Mouse (Mus musculus): ENCODE measurements around the gene Gm6351. TPM values are rescaled to one million over a fixed set of nuclear protein-coding genes. Genes with fewer than 3 reads are reported as not detected.
"Not testable (repeated sequence)": the region's sequence is repeated elsewhere in the genome, so short reads cannot be mapped to it uniquely, and the experiment has no call there.

Gene Gm6351
- polyA plus RNA-seq (2014; fragmentation: Nextera tagmentation; extraction: Ambion mirVana) = not detected in 2 replicates

GRCm38 (mm10) chr5:94076085-94076484 lies at the start of gene Gm6351:
Gene Gm6351 (plus strand): TSS chr5:94076385.
- H3K27ac ChIP-seq (replicated peaks in 1 of 2; ENCODE audit: control insufficient read depth in 1 of 2, insufficient read depth in 1 of 2, low read depth in 2 of 2, low read length in 2 of 2); H3K9me3 ChIP-seq (ENCODE audit: control insufficient read depth, low read length); H3K4me3 ChIP-seq (ENCODE audit: control insufficient read depth in 1 of 2, insufficient read depth in 1 of 2, low read depth in 1 of 2, low read length in 2 of 2); H3K36me3 ChIP-seq (ENCODE audit: control insufficient read depth, insufficient read depth, low read length); H3K4me2 ChIP-seq (ENCODE audit: low read length); H3K27me3 ChIP-seq (ENCODE audit: control insufficient read depth, insufficient read depth, low read length); ATAC-seq (ENCODE audit: insufficient number of reproducible peaks, insufficient read depth, low FRiP score, low read depth); H3K9ac ChIP-seq (ENCODE audit: low read length); H3K4me1 ChIP-seq (ENCODE audit: control insufficient read depth in 2 of 2, insufficient read depth in 2 of 2, low read length in 2 of 2): not testable (repeated sequence)
- WGBS = no CpG with 5 or more reads among the region's 3 CpGs

DNA sequence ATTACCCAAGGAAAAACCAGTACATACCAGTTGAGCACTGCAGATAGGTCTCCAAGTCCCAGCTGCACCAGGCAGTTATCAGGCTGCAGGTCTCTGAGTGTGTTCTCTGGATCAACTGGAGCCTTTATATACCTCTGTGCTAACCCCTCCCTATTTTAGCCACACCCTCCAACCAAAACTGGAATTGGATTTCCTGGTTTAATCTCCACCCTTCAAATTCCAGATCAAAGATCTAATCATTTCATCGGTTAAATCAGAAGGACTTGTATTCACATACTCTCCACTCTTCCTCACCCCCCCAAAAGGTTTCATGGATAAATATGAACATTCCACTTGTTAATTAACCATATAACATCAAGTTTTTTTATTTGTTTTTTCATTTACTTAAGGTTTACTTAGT lies 5.7 kb upstream of the Gm6351 start, which contains the start of gene BC061212:
Gene BC061212 (minus strand): TSS at position 101 of the 400 bp plus-strand sequence.
- not testable (repeated sequence) for H3K36me3 ChIP-seq (ENCODE audit: control insufficient read depth, insufficient read depth, low read length); H3K4me1 ChIP-seq (ENCODE audit: control insufficient read depth in 2 of 2, insufficient read depth in 2 of 2, low read length in 2 of 2); H3K4me2 ChIP-seq (ENCODE audit: low read length); H3K27me3 ChIP-seq (ENCODE audit: control insufficient read depth, insufficient read depth, low read length); ATAC-seq (ENCODE audit: insufficient number of reproducible peaks, insufficient read depth, low FRiP score, low read depth); H3K27ac ChIP-seq (replicated peaks in 1 of 2; ENCODE audit: control insufficient read depth in 1 of 2, insufficient read depth in 1 of 2, low read depth in 2 of 2, low read length in 2 of 2); H3K9me3 ChIP-seq (ENCODE audit: control insufficient read depth, low read length); H3K4me3 ChIP-seq (ENCODE audit: control insufficient read depth in 1 of 2, insufficient read depth in 1 of 2, low read depth in 1 of 2, low read length in 2 of 2); H3K9ac ChIP-seq (ENCODE audit: low read length)
- WGBS = no CpG with 5 or more reads among the region's 1 CpGs

Other genes with a start within 250 kb of the Gm6351 start
- gene Gm7792, start 232.6 kb upstream of the Gm6351 start, polyA plus RNA-seq (2014; fragmentation: Nextera tagmentation; extraction: Ambion mirVana) = not detected in 2 replicates
- gene Gm16429, start 147.3 kb upstream of the Gm6351 start, polyA plus RNA-seq (2014; fragmentation: Nextera tagmentation; extraction: Ambion mirVana) = not detected in 2 replicates
- not detected in 2 replicates for gene BC061212, start 5.8 kb upstream of the Gm6351 start, polyA plus RNA-seq (2014; fragmentation: Nextera tagmentation; extraction: Ambion mirVana)
- gene Gm3106, start 141.6 kb downstream of the Gm6351 start, polyA plus RNA-seq (2014; fragmentation: Nextera tagmentation; extraction: Ambion mirVana) = not detected in 2 replicates
- gene A430089I19Rik, start 230.4 kb downstream of the Gm6351 start, polyA plus RNA-seq (2014; fragmentation: Nextera tagmentation; extraction: Ambion mirVana) = not detected in 2 replicates
- not detected in 2 replicates for gene Gm6502, start 238.1 kb downstream of the Gm6351 start, polyA plus RNA-seq (2014; fragmentation: Nextera tagmentation; extraction: Ambion mirVana)

Data from heart, embryonic 14.5 days (tissue).